Mouse (Mus musculus): Measurements from ENCODE around the gene Esx1. TPM values are rescaled to one million over a fixed set of nuclear protein-coding genes. Genes with fewer than 3 reads are reported as not detected.

Esx1 gene
- not detected for polyA plus RNA-seq (2017; shearing (Covaris generic))

DNA sequence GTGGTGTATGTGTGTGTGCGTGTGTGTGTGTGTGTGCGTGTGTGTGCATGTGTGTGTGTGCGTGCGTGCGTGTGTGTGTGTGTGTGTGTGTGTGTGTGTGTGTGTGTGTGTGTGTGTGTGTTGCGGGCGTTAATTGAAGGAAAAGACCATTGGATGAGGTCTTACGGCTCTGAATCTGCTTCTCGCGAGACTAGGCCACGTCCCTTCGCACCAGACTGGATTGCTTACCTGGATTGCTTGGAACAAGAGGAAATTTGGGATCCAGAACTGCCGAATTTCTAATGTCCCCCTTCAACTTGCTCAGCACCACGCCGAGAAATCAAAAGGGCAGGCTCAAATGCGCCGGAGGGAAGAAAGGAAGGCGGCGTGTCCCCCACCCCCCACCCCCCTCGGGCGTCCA is at the start of gene Esx1:
Gene Esx1, minus strand, starts transcription at position 366 of the 400 bp plus-strand sequence.

Other genes with a start within 250 kb of the Esx1 start
- not detected for gene H2bfm, start 194.8 kb downstream of the Esx1 start, polyA plus RNA-seq (2017; shearing (Covaris generic))
- gene Tmsb15b2, start 146.6 kb downstream of the Esx1 start, polyA plus RNA-seq (2017; shearing (Covaris generic)) = 34.3 TPM
- not detected for gene Tmsb15l, start 145.2 kb downstream of the Esx1 start, polyA plus RNA-seq (2017; shearing (Covaris generic))
- gene Tmsb15b1, start 145.2 kb downstream of the Esx1 start, polyA plus RNA-seq (2017; shearing (Covaris generic)) = 9.2 TPM
- gene Zcchc18, start 128.9 kb downstream of the Esx1 start, polyA plus RNA-seq (2017; shearing (Covaris generic)) = 14.0 TPM
- gene Slc25a53, start 83.8 kb downstream of the Esx1 start, polyA plus RNA-seq (2017; shearing (Covaris generic)) = 11.7 TPM
- 4.3 TPM for gene Fam199x, start 72.5 kb downstream of the Esx1 start, polyA plus RNA-seq (2017; shearing (Covaris generic))